ENCODE assay signal across 20 mouse cellular contexts in the genomic region with DNA sequence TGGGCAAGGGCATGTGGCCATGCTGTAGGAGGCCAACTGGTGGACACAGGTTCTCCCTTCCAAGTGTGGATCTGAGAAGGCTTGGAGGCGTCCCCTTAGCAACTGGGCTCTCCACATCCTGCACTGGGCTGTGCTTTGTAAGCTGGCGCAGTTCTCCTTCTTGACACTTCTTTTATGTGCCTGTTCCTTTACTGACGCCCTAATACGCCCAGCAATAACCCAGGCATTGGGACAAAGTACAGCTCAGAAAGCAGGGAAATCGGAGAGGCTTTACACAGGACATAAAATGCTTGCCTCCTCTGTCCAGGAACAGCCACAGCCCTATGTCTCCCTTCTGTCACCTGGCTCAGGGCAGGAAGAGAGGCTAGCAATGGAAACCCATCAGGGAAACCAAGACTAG. TPM values are rescaled to one million over a fixed set of nuclear protein-coding genes. Genes with fewer than 3 reads are reported as not detected.
A peak's percentile ranks its signal among the peaks of the same experiment; 100 is the strongest.
DNase-seq lines count a peak whose midpoint lies in the region; ATAC-seq and TF ChIP-seq lines count a peak whose summit lies in the region.
"Had no signal": no experiment of that assay in that cellular context is flagged by ENCODE, and none has a peak within 500 bp of the region (broad histone marks: within the 10 kb centered on the region; RNA-seq: fewer than 3 reads in every experiment).

No protein-coding gene starts in this region.

- 52% methylated on average over 5 of the region's 5 CpGs for WGBS in kidney, embryonic 15.5 days
- 80% methylated on average over 5 of the region's 5 CpGs for WGBS in stomach, embryonic 16.5 days
- WGBS in stomach, postnatal 0 days: 76% methylated on average over 5 of the region's 5 CpGs

- H3K9me3 ChIP-seq in kidney, embryonic 15.5 days (replicated peaks): no peaks in the 10 kb centered on the region
- 0 out of 2 replicates have a peak, but pooled peaks cover 5% of the 10 kb centered on the region for H3K9me3 ChIP-seq in stomach, embryonic 16.5 days (replicated peaks; ENCODE audit: control insufficient read depth, low read length)
- no peaks in the 10 kb centered on the region for H3K9me3 ChIP-seq in stomach, postnatal 0 days (ENCODE audit: control insufficient read depth, low read length)
- H3K9me3 ChIP-seq: embryonic facial prominence, embryonic 15.5 days; hindbrain, embryonic 15.5 days; midbrain, embryonic 15.5 days had no signal

- H3K27me3 ChIP-seq in kidney, embryonic 15.5 days: no peaks in the 10 kb centered on the region
- H3K27me3 ChIP-seq in stomach, embryonic 16.5 days (ENCODE audit: control insufficient read depth, insufficient read depth, low read length): no peaks in the 10 kb centered on the region
- H3K27me3 ChIP-seq in stomach, postnatal 0 days (ENCODE audit: control insufficient read depth, insufficient read depth, low read length): no peaks in the 10 kb centered on the region
- H3K27me3 ChIP-seq: CH12.LX; embryonic facial prominence, embryonic 15.5 days; hindbrain, embryonic 15.5 days had no signal

- peak; percentile 61 for DNase-seq in heart, adult 11 months
- DNase-seq in heart, postnatal 25 days (ENCODE audit: low spot score): no peak
- no peak for DNase-seq in kidney, adult 11 months
- DNase-seq in stomach, postnatal 0 days (ENCODE audit: low spot score): no peak
- no peak for DNase-seq in left cerebral cortex, postnatal 25 days (ENCODE audit: low spot score in 2 of 2)
- DNase-seq: adrenal gland, postnatal 25 days; cerebellum, adult 11-12 months; cerebellum, postnatal 14 days; embryo, embryonic 11 days; gastrocnemius, postnatal 10 days; heart, postnatal 36 days; lung, postnatal 36 days; thymus, postnatal 36 days had no signal

- no peak for TF ChIP-seq CTCF in stomach, postnatal 0 days (IDR thresholded peaks at IDR 0.05; ENCODE audit: low read depth)

- 0 out of 2 replicates have a peak overlapping the region, but pooled peaks have one; percentile 23 for H3K27ac ChIP-seq in kidney, embryonic 15.5 days
- no peak overlapping the region for H3K27ac ChIP-seq in stomach, embryonic 16.5 days (ENCODE audit: low read length)
- no peak overlapping the region for H3K27ac ChIP-seq in stomach, postnatal 0 days (replicated peaks)
- H3K27ac ChIP-seq: embryonic facial prominence, embryonic 15.5 days; hindbrain, embryonic 15.5 days; midbrain, embryonic 15.5 days had no signal

- no peak overlapping the region for H3K4me2 ChIP-seq in kidney, embryonic 15.5 days
- no peak overlapping the region for H3K4me2 ChIP-seq in stomach, embryonic 16.5 days (ENCODE audit: low read depth, low read length)
- no peak overlapping the region for H3K4me2 ChIP-seq in stomach, postnatal 0 days (replicated peaks; ENCODE audit: low read depth)
- H3K4me2 ChIP-seq: embryonic facial prominence, embryonic 15.5 days; hindbrain, embryonic 15.5 days; midbrain, embryonic 15.5 days had no signal

- H3K9ac ChIP-seq in kidney, embryonic 15.5 days: no peak overlapping the region
- H3K9ac ChIP-seq in stomach, embryonic 16.5 days (ENCODE audit: low read length): no peak overlapping the region
- H3K9ac ChIP-seq in stomach, postnatal 0 days (ENCODE audit: low read length): no peak overlapping the region
- H3K9ac ChIP-seq: embryonic facial prominence, embryonic 15.5 days; hindbrain, embryonic 15.5 days; midbrain, embryonic 15.5 days had no signal

- intact Hi-C loops in heart, postnatal 25 days (cut with DNase I): no loop called here
- intact Hi-C loops in left cerebral cortex, postnatal 25 days (cut with DNase I): loop anchor here (10.0 kb wide), 1 partner anchor 484 kb away; no protein-coding TSS in a partner anchor

- peaks cover 67% of the 10 kb centered on the region for H3K4me1 ChIP-seq in kidney, embryonic 15.5 days
- H3K4me1 ChIP-seq in stomach, embryonic 16.5 days (ENCODE audit: control insufficient read depth, insufficient read depth, low read length): peaks cover 6% of the 10 kb centered on the region; the same call in 1 of the 2 replicates
- no peaks in the 10 kb centered on the region for H3K4me1 ChIP-seq in stomach, postnatal 0 days (replicated peaks; ENCODE audit: control insufficient read depth, insufficient read depth)

- no peaks in the 10 kb centered on the region for H3K36me3 ChIP-seq in kidney, embryonic 15.5 days
- no peaks in the 10 kb centered on the region for H3K36me3 ChIP-seq in stomach, embryonic 16.5 days (ENCODE audit: control insufficient read depth, insufficient read depth, low read length)
- no peaks in the 10 kb centered on the region; the same call in 1 of the 2 replicates for H3K36me3 ChIP-seq in stomach, postnatal 0 days (ENCODE audit: control insufficient read depth, insufficient read depth, low read length)
- H3K36me3 ChIP-seq: embryonic facial prominence, embryonic 15.5 days; hindbrain, embryonic 15.5 days; midbrain, embryonic 15.5 days had no signal

- ATAC-seq in kidney, embryonic 15.5 days (replicated peaks; ENCODE audit: low FRiP score): no peak
- peak; percentile 28; the same call in 1 of the 2 replicates for ATAC-seq in stomach, embryonic 16.5 days (ENCODE audit: insufficient read depth, low FRiP score)
- ATAC-seq in stomach, postnatal 0 days (ENCODE audit: low FRiP score, low TSS enrichment): no peak
- ATAC-seq: midbrain, embryonic 15.5 days had no signal

- no peak for TF ChIP-seq EP300 in stomach, postnatal 0 days (optimal IDR thresholded peaks at IDR 0.05)

- H3K4me3 ChIP-seq in kidney, embryonic 15.5 days (replicated peaks): no peak overlapping the region
- no peak overlapping the region for H3K4me3 ChIP-seq in stomach, embryonic 16.5 days (replicated peaks; ENCODE audit: low read length)
- no peak overlapping the region for H3K4me3 ChIP-seq in stomach, postnatal 0 days (ENCODE audit: low read depth, low read length)
- H3K4me3 ChIP-seq: embryonic facial prominence, embryonic 15.5 days; hindbrain, embryonic 15.5 days; midbrain, embryonic 15.5 days; myocyte had no signal

RNA-seq across cellular contexts. Expression of a gene that starts 9.5 kb away (rescaled TPM):
- 100 to 1,000 TPM; 124 to 133 TPM for total RNA-seq in heart, postnatal 25 days (2021)
- 113 TPM in 2 replicates for polyA plus RNA-seq in kidney, embryonic 15.5 days (2015; fragmentation: Nextera tagmentation; extraction: Ambion mirVana)
- polyA plus RNA-seq in stomach, embryonic 16.5 days (2015; fragmentation: Nextera tagmentation; extraction: Ambion mirVana): 93.5 and 97.1 TPM in 2 replicates
- 67.6 and 72.4 TPM in 2 replicates for polyA plus RNA-seq in stomach, postnatal 0 days (2015; fragmentation: Nextera tagmentation; extraction: Ambion mirVana)
- 10 to 100 TPM; 15.5 to 17.1 TPM for total RNA-seq in left cerebral cortex, postnatal 25 days (2021)
